Mouse (Mus musculus): ENCODE results near the gene Megf8. TPM values are rescaled to one million over a fixed set of nuclear protein-coding genes. Genes with fewer than 3 reads are reported as not detected.

The Megf8 gene
- polyA plus RNA-seq, 1 experiment from 2014 or later: 21.7 TPM

- Histone ChIP-seq H3K4me1 (replicated peaks) (peaks cover 54% of the 10 kb centered on the region), H3K4me2 (no peak overlapping the region), H3K9me3 (no peaks in the 10 kb centered on the region), H3K27ac (no peak overlapping the region), H3K9ac (replicated peaks) (peak overlapping the region; percentile 23; the same call in 1 of the 2 replicates), H3K27me3 (no peaks in the 10 kb centered on the region), H3K36me3 (peaks cover 39% of the 10 kb centered on the region), H3K4me3 (replicated peaks) (no peak overlapping the region)
- WGBS: 87% methylated on average over 22 of the region's 22 CpGs
- ATAC-seq (ENCODE audit: insufficient number of reproducible peaks, insufficient read depth, low FRiP score, low TSS enrichment, low read depth): no peak
Measured at GRCm38 (mm10) chr7:25273259-25274241, 43.4 kb upstream of the Megf8 start.

GRCm38 (mm10) chr7:25274571-25274970 is 42.4 kb upstream of the Megf8 start:
- peak overlapping the region; percentile 14 for H3K9ac ChIP-seq (replicated peaks)

GRCm38 (mm10) chr7:25274996-25275395 is 42.0 kb upstream of the Megf8 start:
- Histone ChIP-seq H3K27me3 (no peaks in the 10 kb centered on the region), H3K4me1 (replicated peaks) (peaks cover 48% of the 10 kb centered on the region), H3K27ac (peak overlapping the region; percentile 47; the same call in 1 of the 2 replicates), H3K4me3 (replicated peaks) (no peak overlapping the region), H3K9me3 (no peaks in the 10 kb centered on the region), H3K9ac (replicated peaks) (peak overlapping the region; percentile 14), H3K36me3 (peaks cover 39% of the 10 kb centered on the region), H3K4me2 (no peak overlapping the region)
- 82% methylated on average over 3 of the region's 3 CpGs for WGBS
- no peak for ATAC-seq (ENCODE audit: insufficient number of reproducible peaks, insufficient read depth, low FRiP score, low TSS enrichment, low read depth)

More at GRCm38 (mm10) chr7:25274571-25274970, 42.4 kb upstream of the Megf8 start:
- Histone ChIP-seq H3K4me1 (replicated peaks) (peaks cover 50% of the 10 kb centered on the region), H3K27ac (peak overlapping the region; percentile 47; the same call in 1 of the 2 replicates), H3K4me3 (replicated peaks) (no peak overlapping the region), H3K27me3 (no peaks in the 10 kb centered on the region), H3K4me2 (no peak overlapping the region), H3K36me3 (peaks cover 39% of the 10 kb centered on the region), H3K9me3 (no peaks in the 10 kb centered on the region)
- WGBS: 38% methylated on average over 5 of the region's 5 CpGs
- no peak for ATAC-seq (ENCODE audit: insufficient number of reproducible peaks, insufficient read depth, low FRiP score, low TSS enrichment, low read depth)

GRCm38 (mm10) chr7:25275555-25276298 is 41.2 kb upstream of the Megf8 start:
- H3K4me3 ChIP-seq (replicated peaks): peak overlapping the region; percentile 4; the same call in 1 of the 2 replicates
- ATAC-seq (ENCODE audit: insufficient number of reproducible peaks, insufficient read depth, low FRiP score, low TSS enrichment, low read depth): no peak
- no peak overlapping the region for H3K9ac ChIP-seq (replicated peaks)
- no peaks in the 10 kb centered on the region for H3K9me3 ChIP-seq
- no peaks in the 10 kb centered on the region for H3K27me3 ChIP-seq
- peak overlapping the region; percentile 56; the same call in 1 of the 2 replicates for H3K27ac ChIP-seq
- H3K36me3 ChIP-seq: peaks cover 38% of the 10 kb centered on the region
- H3K4me2 ChIP-seq: peak overlapping the region; percentile 19; the same call in 1 of the 2 replicates
- 35% methylated on average over 9 of the region's 9 CpGs for WGBS
- H3K4me1 ChIP-seq (replicated peaks): peaks cover 53% of the 10 kb centered on the region

- H3K27me3 ChIP-seq: no peaks in the 10 kb centered on the region
- H3K4me2 ChIP-seq: peak overlapping the region; percentile 98
- peak overlapping the region; percentile 78 for H3K4me3 ChIP-seq (replicated peaks)
- 81% methylated on average over 4 of the region's 4 CpGs for WGBS
- ATAC-seq (ENCODE audit: insufficient number of reproducible peaks, insufficient read depth, low FRiP score, low TSS enrichment, low read depth): no peak
- H3K36me3 ChIP-seq: peaks cover 22% of the 10 kb centered on the region
- H3K27ac ChIP-seq: peak overlapping the region; percentile 100
- peaks cover 63% of the 10 kb centered on the region for H3K4me1 ChIP-seq (replicated peaks)
- H3K9ac ChIP-seq (replicated peaks): no peak overlapping the region; the same call in 1 of the 2 replicates
- no peaks in the 10 kb centered on the region for H3K9me3 ChIP-seq
Measured at GRCm38 (mm10) chr7:25277405-25277804, 39.6 kb upstream of the Megf8 start.

GRCm38 (mm10) chr7:25277998-25278340 is 39.0 kb upstream of the Megf8 start:
- no peaks in the 10 kb centered on the region for H3K27me3 ChIP-seq
- H3K4me3 ChIP-seq (replicated peaks): peak overlapping the region; percentile 78
- peak overlapping the region; percentile 100 for H3K27ac ChIP-seq
- H3K9me3 ChIP-seq: no peaks in the 10 kb centered on the region
- ATAC-seq (ENCODE audit: insufficient number of reproducible peaks, insufficient read depth, low FRiP score, low TSS enrichment, low read depth): no peak
- peaks cover 16% of the 10 kb centered on the region for H3K36me3 ChIP-seq
- H3K4me1 ChIP-seq (replicated peaks): peaks cover 63% of the 10 kb centered on the region
- H3K4me2 ChIP-seq: peak overlapping the region; percentile 98
- H3K9ac ChIP-seq (replicated peaks): no peak overlapping the region; the same call in none of the 2 replicates
- 16% methylated on average over 4 of the region's 4 CpGs for WGBS

- peak overlapping the region; percentile 78 for H3K4me3 ChIP-seq (replicated peaks)
- peak overlapping the region; percentile 98 for H3K4me2 ChIP-seq
- H3K27ac ChIP-seq: peak overlapping the region; percentile 100
- H3K9me3 ChIP-seq: no peaks in the 10 kb centered on the region
- peaks cover 11% of the 10 kb centered on the region for H3K36me3 ChIP-seq
- peaks cover 68% of the 10 kb centered on the region for H3K4me1 ChIP-seq (replicated peaks)
- under 1% methylated on average over 58 of the region's 60 CpGs for WGBS
- peak overlapping the region; percentile 82 for H3K9ac ChIP-seq (replicated peaks)
- 0 out of 2 replicates have a peak, but pooled peaks have one; percentile 13 for ATAC-seq (ENCODE audit: insufficient number of reproducible peaks, insufficient read depth, low FRiP score, low TSS enrichment, low read depth)
- no peaks in the 10 kb centered on the region for H3K27me3 ChIP-seq
Measured at GRCm38 (mm10) chr7:25278341-25279075, 38.5 kb upstream of the Megf8 start.

- peak overlapping the region; percentile 78 for H3K4me3 ChIP-seq (replicated peaks)
- peak overlapping the region; percentile 98 for H3K4me2 ChIP-seq
- no peaks in the 10 kb centered on the region for H3K27me3 ChIP-seq
- peak; percentile 39 for ATAC-seq (ENCODE audit: insufficient number of reproducible peaks, insufficient read depth, low FRiP score, low TSS enrichment, low read depth)
- H3K9me3 ChIP-seq: no peaks in the 10 kb centered on the region
- peaks cover 72% of the 10 kb centered on the region for H3K4me1 ChIP-seq (replicated peaks)
- peak overlapping the region; percentile 100 for H3K27ac ChIP-seq
- peak overlapping the region; percentile 82 for H3K9ac ChIP-seq (replicated peaks)
- under 1% methylated on average over 48 of the region's 49 CpGs for WGBS
- peaks cover 8% of the 10 kb centered on the region for H3K36me3 ChIP-seq
Measured at GRCm38 (mm10) chr7:25279076-25279860, 37.7 kb upstream of the Megf8 start.

GRCm38 (mm10) chr7:25279861-25280791 is 36.8 kb upstream of the Megf8 start:
- H3K4me3 ChIP-seq (replicated peaks): peak overlapping the region; percentile 78
- H3K27me3 ChIP-seq: no peaks in the 10 kb centered on the region
- H3K27ac ChIP-seq: peak overlapping the region; percentile 100
- peaks cover 9% of the 10 kb centered on the region for H3K36me3 ChIP-seq
- peak; percentile 62 for ATAC-seq (ENCODE audit: insufficient number of reproducible peaks, insufficient read depth, low FRiP score, low TSS enrichment, low read depth)
- H3K9me3 ChIP-seq: no peaks in the 10 kb centered on the region
- H3K4me2 ChIP-seq: peak overlapping the region; percentile 98
- 0% methylated on average over 6 of the region's 6 CpGs for WGBS
- peaks cover 72% of the 10 kb centered on the region for H3K4me1 ChIP-seq (replicated peaks)
- H3K9ac ChIP-seq (replicated peaks): peak overlapping the region; percentile 82
